Mouse (Mus musculus): ENCODE measurements around the gene Gm28919.
"Not testable (repeated sequence)": the region's sequence is repeated elsewhere in the genome, so short reads cannot be mapped to it uniquely, and the experiment has no call there.

Gm28919 gene

DNA sequence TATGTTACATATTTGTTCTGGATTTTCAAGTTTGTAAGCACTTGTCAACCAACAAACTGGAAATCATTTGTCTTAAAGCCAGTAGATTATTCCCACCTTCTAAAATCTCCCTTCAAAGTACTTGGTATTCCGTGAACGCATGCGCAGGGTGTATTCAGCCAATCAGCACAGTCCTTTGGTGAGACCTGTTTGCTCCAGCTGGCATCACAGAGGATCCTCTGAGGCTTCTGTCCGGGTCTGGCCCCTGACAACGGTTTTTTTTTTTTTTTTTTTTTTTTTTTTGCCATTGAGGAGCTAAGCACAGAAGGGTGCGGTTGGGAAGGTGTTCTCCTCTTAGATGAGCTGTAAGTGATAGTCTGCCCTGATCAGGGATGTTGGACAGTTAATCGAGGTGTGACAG, at the start of gene Gm28919:
Gene Gm28919 (plus strand): TSS at position 301 of the 400 bp plus-strand sequence.
- not testable (repeated sequence) for DNase-seq (ENCODE audit: extremely low read depth, insufficient read length, low spot score)

Data from 3134 (cell line).